Mouse (Mus musculus) cortical plate, adult 2 months (tissue): ENCODE measurements at regions not wholly inside any gene's neighbourhood (a gene's known extent, or its start where the extent isn't known, plus 50 kb on each side); places are given as distances from the start of the nearest gene placed in this dataset.

Source experiments
- CTCF ChIP-seq: fragments of 200-500 bp; IDR thresholded peaks from 2 replicates; pipeline ENCODE4 v1.5.1; 2011; ENCODE audit warnings: mild to moderate bottlenecking, control low read depth, low read length; ENCODE audit not compliant: insufficient read depth; ENCODE audit errors: extremely low read depth
- POLR2A ChIP-seq: fragments of 200-500 bp; IDR thresholded peaks from 2 replicates; pipeline ENCODE4 v1.6.1; 2011; ENCODE audit warnings: mild to moderate bottlenecking, low read length, control low read depth; ENCODE audit not compliant: insufficient read depth; ENCODE audit errors: extremely low read depth

DNA sequence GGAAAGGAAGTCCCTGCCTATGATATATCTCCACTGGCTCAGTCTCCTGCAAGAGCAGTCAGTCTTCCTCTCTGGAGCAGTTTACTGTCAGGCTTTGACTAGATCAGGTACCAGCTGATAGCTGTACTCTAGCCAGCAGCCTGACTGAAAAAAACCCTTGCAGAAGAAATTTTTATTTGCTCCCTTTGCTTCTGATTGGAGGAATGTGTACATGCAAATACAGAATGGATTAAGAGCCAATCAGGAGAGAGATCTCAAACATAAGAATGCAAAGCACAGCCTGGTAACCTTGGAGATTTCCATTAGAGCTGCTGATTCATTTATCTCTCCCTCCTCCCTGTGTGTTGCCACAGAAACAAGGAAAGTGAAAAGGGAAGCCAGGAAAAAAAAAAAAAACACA is 509.1 kb upstream of the Ndn start:
- TF ChIP-seq CTCF (no peak), POLR2A (0 out of 2 replicates have a peak, but pooled peaks have one; percentile 33)
